Mouse (Mus musculus): ENCODE data around the gene Nxt2. TPM values are rescaled to one million over a fixed set of nuclear protein-coding genes. Genes with fewer than 3 reads are reported as not detected.

Nxt2 gene
- total RNA-seq, 2 experiments from 2014 or later: 12.5 to 18.6 TPM

Other genes with a start within 250 kb of the Nxt2 start
- gene Gucy2f, start 29.8 kb upstream of the Nxt2 start, total RNA-seq (2021): not detected
- gene Kcne1l, start 79.5 kb downstream of the Nxt2 start, total RNA-seq (2021): under 1 TPM in 1 of 2 experiments, not detected in 1; 0.26 TPM
- 100 to 1,000 TPM; 429 to 515 TPM for gene Acsl4, start 163.8 kb downstream of the Nxt2 start, total RNA-seq (2021)